Mouse (Mus musculus) olfactory bulb, adult 2 months (tissue): Measurements from ENCODE around the gene Rhd. TPM values are rescaled to one million over a fixed set of nuclear protein-coding genes. Genes with fewer than 3 reads are reported as not detected.
A peak's percentile ranks its signal among the peaks of the same experiment; 100 is the strongest.

Experiments
- H3K27ac ChIP-seq: fragments of 200-500 bp; 2 replicates; pipeline ENCODE4 v1.5.1; 2012; ENCODE audit warnings: low read depth, low read length; ENCODE audit not compliant: insufficient read depth
- H3K4me1 ChIP-seq: fragments of 200-500 bp; 2 replicates; pipeline ENCODE4 v1.6.1; 2012; ENCODE audit warnings: low read length; ENCODE audit not compliant: control insufficient read depth, insufficient read depth
- H3K4me3 ChIP-seq: fragments of 200-500 bp; 2 replicates; pipeline ENCODE4 v1.5.1; 2012; ENCODE audit warnings: mild to moderate bottlenecking, low read depth, low read length, moderate library complexity; ENCODE audit not compliant: insufficient read depth
- CTCF ChIP-seq: fragments of 200-500 bp; IDR thresholded peaks from 2 replicates; pipeline ENCODE4 v1.5.1; 2012; ENCODE audit warnings: low read depth, mild to moderate bottlenecking, low read length, moderate library complexity; ENCODE audit not compliant: insufficient read depth
- POLR2A ChIP-seq: fragments of 200-500 bp; IDR thresholded peaks from 2 replicates; pipeline ENCODE4 v1.6.1; 2012; ENCODE audit warnings: mild to moderate bottlenecking, low read depth, low read length, moderate library complexity; ENCODE audit not compliant: insufficient read depth
- WGBS: fragments of 180-500 bp; shearing (Covaris S2); methylation state at CpG from one replicate; pipeline ENCODE4 v1.1.7; 2018; 5-methylcytosine and 5-hydroxymethylcytosine counted together
- polyA plus RNA-seq: library from polyadenylated mRNA; stranded (reverse); fragments of >200 nt; gene quantifications from 2 replicates; pipeline ENCODE4 v1.2.4, GENCODE M21; 2012; ENCODE audit warnings: low replicate concordance; ENCODE audit not compliant: missing spikeins, insufficient read depth, insufficient read length

The Rhd gene
- polyA plus RNA-seq, 1 experiment = not detected

- no peak for TF ChIP-seq CTCF
- no peak for TF ChIP-seq POLR2A
- Histone ChIP-seq H3K4me1 (peaks cover 6% of the 10 kb centered on the region), H3K4me3 (no peak overlapping the region), H3K27ac (no peak overlapping the region)
- WGBS = over 99% methylated on average over 4 of the region's 4 CpGs
Observed at GRCm38 (mm10) chr4:134921703-134922102, 57.4 kb downstream of the Rhd start.

GRCm38 (mm10) chr4:134922111-134922924 is 58.0 kb downstream of the Rhd start:
- WGBS = 52% methylated on average over 10 of the region's 10 CpGs
- H3K4me1 ChIP-seq = peaks cover 6% of the 10 kb centered on the region
- TF ChIP-seq POLR2A (no peak), CTCF (no peak)
- H3K27ac ChIP-seq = peak overlapping the region; percentile 100
- peak overlapping the region; percentile 71 for H3K4me3 ChIP-seq

- 0% methylated on average over 13 of the region's 13 CpGs for WGBS
- H3K4me3 ChIP-seq = peak overlapping the region; percentile 71
- no peak for TF ChIP-seq POLR2A
- no peak for TF ChIP-seq CTCF
- peaks cover 6% of the 10 kb centered on the region for H3K4me1 ChIP-seq
- H3K27ac ChIP-seq = peak overlapping the region; percentile 100
Observed at GRCm38 (mm10) chr4:134922925-134923244, 58.5 kb downstream of the Rhd start.

- Histone ChIP-seq H3K4me1 (peaks cover 6% of the 10 kb centered on the region), H3K4me3 (peak within 1 kb of the TSS; percentile 71), H3K27ac (peak within 1 kb of the TSS; percentile 100)
- WGBS = under 1% methylated on average over 64 of the region's 64 CpGs
- TF ChIP-seq POLR2A (peak; percentile 100), CTCF (no peak)
Observed at GRCm38 (mm10) chr4:134923258-134924018, 59.1 kb downstream of the Rhd start, which contains the start of gene Rsrp1. TSS of gene Rsrp1 (plus strand) at chr4:134923592.

GRCm38 (mm10) chr4:134924019-134924741 is 59.8 kb downstream of the Rhd start:
- Histone ChIP-seq H3K4me3 (peak overlapping the region; percentile 71), H3K27ac (peak overlapping the region; percentile 96), H3K4me1 (peaks cover 6% of the 10 kb centered on the region)
- WGBS = under 1% methylated on average over 75 of the region's 75 CpGs
- TF ChIP-seq POLR2A = no peak
- TF ChIP-seq CTCF = no peak

GRCm38 (mm10) chr4:134925206-134925605 is 60.9 kb downstream of the Rhd start:
- Histone ChIP-seq H3K27ac (no peak overlapping the region), H3K4me3 (peak overlapping the region; percentile 41), H3K4me1 (peaks cover 6% of the 10 kb centered on the region)
- TF ChIP-seq CTCF (no peak), POLR2A (no peak)
- 17% methylated on average over 8 of the region's 8 CpGs for WGBS

- TF ChIP-seq CTCF (no peak), POLR2A (no peak)
- Histone ChIP-seq H3K4me3 (no peak overlapping the region), H3K27ac (no peak overlapping the region), H3K4me1 (peaks cover 5% of the 10 kb centered on the region)
- WGBS = 31% methylated on average over 5 of the region's 5 CpGs
Observed at GRCm38 (mm10) chr4:134927815-134928463, 63.6 kb downstream of the Rhd start.

GRCm38 (mm10) chr4:134928464-134928836 is 64.1 kb downstream of the Rhd start:
- no peak for TF ChIP-seq CTCF
- no peak for TF ChIP-seq POLR2A
- WGBS = 83% methylated on average over 1 of the region's 1 CpGs
- peaks cover 5% of the 10 kb centered on the region for H3K4me1 ChIP-seq
- H3K4me3 ChIP-seq = no peak overlapping the region
- H3K27ac ChIP-seq = no peak overlapping the region

GRCm38 (mm10) chr4:134929536-134929935 is 65.2 kb downstream of the Rhd start:
- Histone ChIP-seq H3K4me3 (no peak overlapping the region), H3K4me1 (peaks cover 5% of the 10 kb centered on the region), H3K27ac (no peak overlapping the region)
- TF ChIP-seq POLR2A (no peak), CTCF (no peak)
- 72% methylated on average over 4 of the region's 4 CpGs for WGBS
